Mouse (Mus musculus) heart, postnatal 0 days (tissue): ENCODE data around the gene Rps11. TPM values are rescaled to one million over a fixed set of nuclear protein-coding genes. Genes with fewer than 3 reads are reported as not detected.
A peak's percentile ranks its signal among the peaks of the same experiment; 100 is the strongest.

Experiments used
- ATAC-seq: fragments of 200-750 bp; cut with Nextera tagmentation; 2 replicates; pipeline ENCODE4 v1.8.0; 2017; ENCODE audit warnings: low read depth, moderate number of reproducible peaks, moderate library complexity; ENCODE audit not compliant: insufficient read depth
- DNase-seq: peaks from one replicate; pipeline ENCODE4 v3.0.0-alpha.2; 2016; ENCODE audit warnings: low spot score
- H3K27ac ChIP-seq: fragments of 300-500 bp; sonication (generic); 2 replicates; pipeline ENCODE4 v1.5.1; 2014; ENCODE audit warnings: low read depth, mild to moderate bottlenecking
- H3K27me3 ChIP-seq: fragments of 300-500 bp; sonication (generic); 2 replicates; pipeline ENCODE4 v1.6.1; 2014; ENCODE audit warnings: low read length, mixed read lengths; ENCODE audit not compliant: control insufficient read depth, insufficient read depth
- H3K36me3 ChIP-seq: fragments of 300-500 bp; sonication (generic); replicated peaks from 2 replicates; pipeline ENCODE4 v1.6.1; 2014; ENCODE audit warnings: low read length, mixed read lengths; ENCODE audit not compliant: control insufficient read depth, insufficient read depth
- H3K4me1 ChIP-seq: fragments of 300-500 bp; sonication (generic); 2 replicates; pipeline ENCODE4 v1.6.1; 2014; ENCODE audit warnings: antibody characterized with exemption; ENCODE audit not compliant: control insufficient read depth, insufficient read depth
- H3K4me2 ChIP-seq: fragments of 300-500 bp; sonication (generic); 2 replicates; pipeline ENCODE4 v1.6.1; 2014; ENCODE audit warnings: low read depth, mild to moderate bottlenecking, low read length, moderate library complexity
- H3K4me3 ChIP-seq: fragments of 300-500 bp; sonication (generic); 2 replicates; pipeline ENCODE4 v1.5.1; 2014; ENCODE audit warnings: low read depth, low read length
- H3K9ac ChIP-seq: fragments of 300-500 bp; sonication (generic); replicated peaks from 2 replicates; pipeline ENCODE4 v1.6.1; 2014; ENCODE audit warnings: low read depth, low read length, mixed read lengths
- H3K9me3 ChIP-seq: fragments of 300-500 bp; sonication (generic); replicated peaks from 2 replicates; pipeline ENCODE4 v1.6.1; 2016; ENCODE audit warnings: low read length; ENCODE audit not compliant: control insufficient read depth
- CTCF ChIP-seq: IDR thresholded peaks from 2 replicates; pipeline ENCODE4 v1.5.1; 2016; ENCODE audit warnings: antibody characterized with exemption, control low read depth, low read depth
- EP300 ChIP-seq: IDR thresholded peaks from 2 replicates; pipeline ENCODE4 v1.6.1; 2016; ENCODE audit warnings: antibody characterized with exemption, low read depth
- WGBS: fragments of 180-500 bp; shearing (Covaris S2); extraction: QIAGEN DNeasy Blood & Tissue Kit; methylation state at CpG from one replicate; pipeline ENCODE4 v1.1.7; 2014; 5-methylcytosine and 5-hydroxymethylcytosine counted together
- microRNA counts: library from miRNA; unstranded; fragments of <30 nt; microRNA quantifications from one replicate; lab custom pipeline; 2015
- microRNA-seq: library from miRNA; unstranded; fragments of <30 nt; microRNA quantifications from one replicate; pipeline ENCODE4, GENCODE M21; 2016
- polyA plus RNA-seq: library from polyadenylated mRNA; unstranded; fragments of >200 nt; fragmentation: Nextera tagmentation; extraction: Ambion mirVana; gene quantifications from 2 replicates; pipeline ENCODE4 v1.2.1, GENCODE M21; 2015
- total RNA-seq: library from RNA; depleted of rRNA; stranded (reverse); fragments of >200 nt; gene quantifications from 2 replicates; pipeline ENCODE4 v1.2.3, GENCODE M21; 2014; ENCODE audit warnings: low replicate concordance; rRNA removed

Gene Rps11
- total and polyA plus RNA-seq, 2 experiments from 2014 or later = 730 to 1,247 TPM

GRCm38 (mm10) chr7:45075405-45075804 is 48.8 kb downstream of the Rps11 start:
- no peak overlapping the region for H3K4me3 ChIP-seq
- 0 out of 2 replicates have a peak overlapping the region, but pooled peaks have one; percentile 8 for H3K9ac ChIP-seq
- ATAC-seq (peak; percentile 86), DNase-seq (peak; percentile 84)
- H3K27me3 ChIP-seq = no peaks in the 10 kb centered on the region
- no peak overlapping the region for H3K4me2 ChIP-seq
- H3K4me1 ChIP-seq = peaks cover 9% of the 10 kb centered on the region; the same call in 1 of the 2 replicates
- H3K36me3 ChIP-seq = peaks cover 32% of the 10 kb centered on the region
- TF ChIP-seq CTCF = no peak
- no peak for TF ChIP-seq EP300
- WGBS = 17% methylated on average over 4 of the region's 4 CpGs
- H3K9me3 ChIP-seq = no peaks in the 10 kb centered on the region
- H3K27ac ChIP-seq = peak overlapping the region; percentile 85

- TF ChIP-seq EP300 = no peak
- TF ChIP-seq CTCF = no peak
- H3K36me3 ChIP-seq = peaks cover 32% of the 10 kb centered on the region
- 90% methylated on average over 12 of the region's 12 CpGs for WGBS
These were observed 50.3 kb downstream of the Rps11 start for GRCm38 (mm10) chr7:45073949-45074348.

GRCm38 (mm10) chr7:45073171-45073707 is 51.0 kb downstream of the Rps11 start:
- H3K9me3 ChIP-seq = no peaks in the 10 kb centered on the region
- 73% methylated on average over 7 of the region's 7 CpGs for WGBS
- H3K27ac ChIP-seq = no peak overlapping the region
- H3K4me1 ChIP-seq = peaks cover 9% of the 10 kb centered on the region; the same call in 1 of the 2 replicates
- TF ChIP-seq EP300 (no peak), CTCF (no peak)
- no peak overlapping the region for H3K4me3 ChIP-seq
- DNase-seq = no peak
- no peak for ATAC-seq
- peaks cover 32% of the 10 kb centered on the region for H3K36me3 ChIP-seq
- no peak overlapping the region for H3K4me2 ChIP-seq
- no peak overlapping the region for H3K9ac ChIP-seq
- no peaks in the 10 kb centered on the region for H3K27me3 ChIP-seq

More at GRCm38 (mm10) chr7:45073949-45074348, 50.3 kb downstream of the Rps11 start:
- H3K9ac ChIP-seq = no peak overlapping the region
- no peaks in the 10 kb centered on the region for H3K9me3 ChIP-seq
- H3K27me3 ChIP-seq = no peaks in the 10 kb centered on the region
- H3K4me3 ChIP-seq = no peak overlapping the region
- H3K4me2 ChIP-seq = no peak overlapping the region
- ATAC-seq (no peak), DNase-seq (no peak)
- peaks cover 9% of the 10 kb centered on the region; the same call in 1 of the 2 replicates for H3K4me1 ChIP-seq
- no peak overlapping the region for H3K27ac ChIP-seq

MicroRNAs encoded within 50 kb of the gene (microRNA counts, 519-probe panel; counts per million panel counts)
- microRNA mmu-miR-150 (lab: Ali Mortazavi, UCI) = 1,491 counts per million, percentile 13 among the panel's probes with 10 or more counts

Small RNAs within 50 kb of the gene (microRNA-seq; reads per million reads assigned to microRNA genes)
- 40.2 reads per million, percentile 44 among the genes with 10 or more reads in this experiment for gene Mir150
- gene Mir5121 = 5.7 reads per million, percentile 23 among the genes with 10 or more reads in this experiment
- gene Mir7055 = not detected

Other genes with a start within 250 kb of the Rps11 start
Only the 30 nearest of the 33 such genes appear.
- 25.0 and 50.8 TPM in 2 replicates for gene Fuz, start 228.4 kb downstream of the Rps11 start, total RNA-seq
- 10.0 and 12.0 TPM in 2 replicates for gene Fuz, start 228.4 kb downstream of the Rps11 start, polyA plus RNA-seq
- 63.1 and 99.0 TPM in 2 replicates for gene Ap2a1, start 194.9 kb downstream of the Rps11 start, total RNA-seq
- 36.2 and 37.1 TPM in 2 replicates for gene Ap2a1, start 194.9 kb downstream of the Rps11 start, polyA plus RNA-seq
- not detected in 2 replicates for gene Tsks, start 181.2 kb downstream of the Rps11 start, total RNA-seq
- 0.16 and 0.27 TPM in 2 replicates for gene Tsks, start 181.2 kb downstream of the Rps11 start, polyA plus RNA-seq
- 7.5 and 12.7 TPM in 2 replicates for gene Cpt1c, start 149.6 kb downstream of the Rps11 start, total RNA-seq
- 3.4 and 3.9 TPM in 2 replicates for gene Cpt1c, start 149.6 kb downstream of the Rps11 start, polyA plus RNA-seq
- 152 and 173 TPM in 2 replicates for gene Prmt1, start 137.9 kb downstream of the Rps11 start, total RNA-seq
- gene Prmt1, start 137.9 kb downstream of the Rps11 start, polyA plus RNA-seq = 271 and 300 TPM in 2 replicates
- gene Irf3, start 126.8 kb downstream of the Rps11 start, total RNA-seq = 31.7 and 61.1 TPM in 2 replicates
- gene Irf3, start 126.8 kb downstream of the Rps11 start, polyA plus RNA-seq = 44.8 and 51.7 TPM in 2 replicates
- 20.3 and 22.0 TPM in 2 replicates for gene Bcl2l12, start 125.7 kb downstream of the Rps11 start, total RNA-seq
- 25.5 and 27.5 TPM in 2 replicates for gene Bcl2l12, start 125.7 kb downstream of the Rps11 start, polyA plus RNA-seq
- 37.8 and 38.9 TPM in 2 replicates for gene Scaf1, start 108.1 kb downstream of the Rps11 start, total RNA-seq
- gene Scaf1, start 108.1 kb downstream of the Rps11 start, polyA plus RNA-seq = 15.9 and 17.9 TPM in 2 replicates
- gene Rras, start 106.5 kb downstream of the Rps11 start, total RNA-seq = 38.4 and 62.0 TPM in 2 replicates
- gene Rras, start 106.5 kb downstream of the Rps11 start, polyA plus RNA-seq = 85.7 and 90.0 TPM in 2 replicates
- gene Prr12, start 71.6 kb downstream of the Rps11 start, total RNA-seq = 5.4 and 12.5 TPM in 2 replicates
- gene Prr12, start 71.6 kb downstream of the Rps11 start, polyA plus RNA-seq = 3.8 TPM in 2 replicates
- 21.5 and 73.9 TPM in 2 replicates for gene Nosip, start 62.0 kb downstream of the Rps11 start, total RNA-seq
- 38.2 and 43.7 TPM in 2 replicates for gene Nosip, start 62.0 kb downstream of the Rps11 start, polyA plus RNA-seq
- 8.3 and 22.0 TPM in 2 replicates for gene Prrg2, start 61.8 kb downstream of the Rps11 start, total RNA-seq
- 12.4 and 13.3 TPM in 2 replicates for gene Prrg2, start 61.8 kb downstream of the Rps11 start, polyA plus RNA-seq
- gene Rcn3, start 32.2 kb downstream of the Rps11 start, total RNA-seq = 125 and 141 TPM in 2 replicates
- 100 and 108 TPM in 2 replicates for gene Rcn3, start 32.2 kb downstream of the Rps11 start, polyA plus RNA-seq
- gene Fcgrt, start 20.6 kb downstream of the Rps11 start, total RNA-seq = 48.9 and 51.6 TPM in 2 replicates
- gene Fcgrt, start 20.6 kb downstream of the Rps11 start, polyA plus RNA-seq = 59.5 and 67.9 TPM in 2 replicates
- gene Rpl13a, start 4.3 kb upstream of the Rps11 start, total RNA-seq = 1,443 and 1,972 TPM in 2 replicates
- 780 and 809 TPM in 2 replicates for gene Rpl13a, start 4.3 kb upstream of the Rps11 start, polyA plus RNA-seq
- 0.19 and 0.23 TPM in 2 replicates for gene Gm45713, start 11.8 kb upstream of the Rps11 start, total RNA-seq
- 0.29 and 0.78 TPM in 2 replicates for gene Gm45713, start 11.8 kb upstream of the Rps11 start, polyA plus RNA-seq
- 8.1 and 23.3 TPM in 2 replicates for gene Flt3l, start 12.0 kb upstream of the Rps11 start, total RNA-seq
- gene Flt3l, start 12.0 kb upstream of the Rps11 start, polyA plus RNA-seq = 1.8 and 2.0 TPM in 2 replicates
- 142 and 152 TPM in 2 replicates for gene Pih1d1, start 29.9 kb upstream of the Rps11 start, total RNA-seq
- 56.3 and 60.0 TPM in 2 replicates for gene Pih1d1, start 29.9 kb upstream of the Rps11 start, polyA plus RNA-seq
- 29.2 and 40.1 TPM in 2 replicates for gene Aldh16a1, start 30.1 kb upstream of the Rps11 start, total RNA-seq
- 18.2 and 22.8 TPM in 2 replicates for gene Aldh16a1, start 30.1 kb upstream of the Rps11 start, polyA plus RNA-seq
- gene Slc17a7, start 39.5 kb upstream of the Rps11 start, total RNA-seq = 7.5 and 12.7 TPM in 2 replicates
- 4.3 and 5.4 TPM in 2 replicates for gene Slc17a7, start 39.5 kb upstream of the Rps11 start, polyA plus RNA-seq
- not detected in 2 replicates for gene Gfy, start 55.1 kb upstream of the Rps11 start, total RNA-seq
- not detected in 2 replicates for gene Gfy, start 55.1 kb upstream of the Rps11 start, polyA plus RNA-seq
- gene Pth2, start 56.6 kb upstream of the Rps11 start, total RNA-seq = not detected in 2 replicates
- gene Pth2, start 56.6 kb upstream of the Rps11 start, polyA plus RNA-seq = not detected in 2 replicates
- not detected in 2 replicates for gene Ccdc155, start 80.5 kb upstream of the Rps11 start, total RNA-seq
- 0.14 and 0.25 TPM in 2 replicates for gene Ccdc155, start 80.5 kb upstream of the Rps11 start, polyA plus RNA-seq
- not detected in 2 replicates for gene Dkkl1, start 87.7 kb upstream of the Rps11 start, total RNA-seq
- 0.27 TPM in 1 of 2 replicates, not detected in the other for gene Dkkl1, start 87.7 kb upstream of the Rps11 start, polyA plus RNA-seq
- gene Tead2, start 91.3 kb upstream of the Rps11 start, total RNA-seq = 50.6 and 72.2 TPM in 2 replicates
- 41.1 and 42.8 TPM in 2 replicates for gene Tead2, start 91.3 kb upstream of the Rps11 start, polyA plus RNA-seq
- 0.97 TPM in 1 of 2 replicates, not detected in the other for gene Cd37, start 114.7 kb upstream of the Rps11 start, total RNA-seq
- 1.9 and 2.3 TPM in 2 replicates for gene Cd37, start 114.7 kb upstream of the Rps11 start, polyA plus RNA-seq
- gene Slc6a16, start 116.6 kb upstream of the Rps11 start, total RNA-seq = not detected in 2 replicates
- gene Slc6a16, start 116.6 kb upstream of the Rps11 start, polyA plus RNA-seq = 0.10 TPM in 1 of 2 replicates, not detected in the other
- not detected in 2 replicates for gene Slc6a21, start 153.1 kb upstream of the Rps11 start, total RNA-seq
- gene Slc6a21, start 153.1 kb upstream of the Rps11 start, polyA plus RNA-seq = not detected in 2 replicates
- 15.8 and 44.0 TPM in 2 replicates for gene Trpm4, start 209.3 kb upstream of the Rps11 start, total RNA-seq
- 14.2 and 15.2 TPM in 2 replicates for gene Trpm4, start 209.3 kb upstream of the Rps11 start, polyA plus RNA-seq
- gene Hrc, start 210.9 kb upstream of the Rps11 start, total RNA-seq = 38.8 and 39.7 TPM in 2 replicates
- gene Hrc, start 210.9 kb upstream of the Rps11 start, polyA plus RNA-seq = 43.8 and 45.9 TPM in 2 replicates